ENCODE assay signal across 8 mouse cellular contexts in genomic region chr1:39868825-39869571, GRCm38 (mm10). TPM values are rescaled to one million over a fixed set of nuclear protein-coding genes. Genes with fewer than 3 reads are reported as not detected.
DNase-seq lines count a peak whose midpoint lies in the region; ATAC-seq and TF ChIP-seq lines count a peak whose summit lies in the region.

No protein-coding gene starts in this region.

- TF ChIP-seq POLR2A in cerebellum, adult 2 months (IDR thresholded peaks at IDR 0.05; ENCODE audit: borderline replicate concordance, insufficient read depth, low read length), result no peak

- peak; percentile 72 for DNase-seq in adrenal gland, postnatal 10 days
- DNase-seq in adrenal gland, adult 18-20 months (ENCODE audit: low spot score in 2 of 2), result no peak
- peak; percentile 62 to 74 for DNase-seq in cerebellum, adult 2 months
- DNase-seq in urinary bladder, postnatal 4 days (ENCODE audit: low spot score in 2 of 2), result no peak
- DNase-seq in lung, postnatal 14 days, result no peak

- 40% methylated on average over 10 of the region's 10 CpGs for WGBS in cerebellum, adult 2 months
- 49% methylated on average over 10 of the region's 10 CpGs for WGBS in heart, embryonic 12.5 days
- WGBS in limb, embryonic 13.5 days, result 42% methylated on average over 10 of the region's 10 CpGs

- TF ChIP-seq CTCF in cerebellum, adult 2 months (IDR thresholded peaks at IDR 0.05; ENCODE audit: borderline replicate concordance, insufficient read depth, low read depth, low read length), result no peak

- peaks cover 32% of the 10 kb centered on the region for H3K4me1 ChIP-seq in cerebellum, adult 2 months (ENCODE audit: control insufficient read depth, insufficient read depth, low read length)
- H3K4me1 ChIP-seq in heart, embryonic 12.5 days (replicated peaks), result peaks cover 40% of the 10 kb centered on the region
- peaks cover 35% of the 10 kb centered on the region for H3K4me1 ChIP-seq in limb, embryonic 13.5 days

- peak; percentile 41; the same call in 1 of the 2 replicates for ATAC-seq in heart, embryonic 12.5 days (ENCODE audit: insufficient number of reproducible peaks, low FRiP score)
- ATAC-seq in limb, embryonic 13.5 days (ENCODE audit: low FRiP score, low read depth), result no peak
- no peak for ATAC-seq in frontal cortex, adult (ENCODE audit: low TSS enrichment)

- no peaks in the 10 kb centered on the region for H3K27me3 ChIP-seq in cerebellum, adult 2 months (ENCODE audit: control insufficient read depth, insufficient read depth, low read length)
- no peaks in the 10 kb centered on the region for H3K27me3 ChIP-seq in heart, embryonic 12.5 days (replicated peaks)
- no peaks in the 10 kb centered on the region for H3K27me3 ChIP-seq in limb, embryonic 13.5 days

- no peak overlapping the region for H3K4me2 ChIP-seq in heart, embryonic 12.5 days
- H3K4me2 ChIP-seq in limb, embryonic 13.5 days (replicated peaks), result no peak overlapping the region

- H3K36me3 ChIP-seq in heart, embryonic 12.5 days, result no peaks in the 10 kb centered on the region
- no peaks in the 10 kb centered on the region for H3K36me3 ChIP-seq in limb, embryonic 13.5 days

- no peak overlapping the region for H3K4me3 ChIP-seq in cerebellum, adult 2 months (replicated peaks; ENCODE audit: insufficient read depth, low read depth, low read length)
- no peak overlapping the region for H3K4me3 ChIP-seq in heart, embryonic 12.5 days
- H3K4me3 ChIP-seq in limb, embryonic 13.5 days, result no peak overlapping the region

- peak overlapping the region; percentile 48; the same call in 1 of the 2 replicates for H3K27ac ChIP-seq in cerebellum, adult 2 months (ENCODE audit: insufficient read depth, low read length)
- no peak overlapping the region for H3K27ac ChIP-seq in heart, embryonic 12.5 days (ENCODE audit: poor library complexity, severe bottlenecking)
- peak overlapping the region; percentile 22; the same call in 1 of the 2 replicates for H3K27ac ChIP-seq in limb, embryonic 13.5 days

- no peak overlapping the region for H3K9ac ChIP-seq in heart, embryonic 12.5 days
- no peak overlapping the region for H3K9ac ChIP-seq in limb, embryonic 13.5 days

- H3K9me3 ChIP-seq in heart, embryonic 12.5 days (replicated peaks), result no peaks in the 10 kb centered on the region
- H3K9me3 ChIP-seq in limb, embryonic 13.5 days, result no peaks in the 10 kb centered on the region

RNA-seq across cellular contexts. Expression of gene Map4k4, which starts 31.7 kb away (rescaled TPM):
- total RNA-seq in adrenal gland, postnatal 10 days (2021), result 100 to 1,000 TPM; 138 to 167 TPM
- total RNA-seq in adrenal gland, adult 18-20 months (2021), result 10 to 100 TPM; 90.2 to 98.0 TPM
- polyA plus RNA-seq in cerebellum, adult 2 months (2012; rRNA removed), result 166 and 168 TPM in 2 replicates
- polyA plus RNA-seq in heart, embryonic 12.5 days (2016; fragmentation: Nextera tagmentation; extraction: Ambion mirVana), result 26.1 and 31.8 TPM in 2 replicates
- 49.3 and 54.9 TPM in 2 replicates for polyA plus RNA-seq in limb, embryonic 13.5 days (2015; fragmentation: Nextera tagmentation; extraction: Ambion mirVana)

Comparison
In these comparisons a context has a peak if more than half of its experiments do, and no peak if none do; other contexts are left out.
1. DNase-seq: peak in adrenal gland, postnatal 10 days (single experiment) and cerebellum, adult 2 months (2 of 2); none in adrenal gland, adult 18-20 months (0 of 2), urinary bladder, postnatal 4 days (0 of 2) and lung, postnatal 14 days (single experiment).